Mouse (Mus musculus) neural tube, embryonic 14.5 days (tissue): ENCODE measurements at regions not wholly inside any gene's neighbourhood (a gene's known extent, or its start where the extent isn't known, plus 50 kb on each side); places are given as distances from the start of the nearest gene placed in this dataset.

ENCODE experiments used
- ATAC-seq: fragments of 200-750 bp; cut with Nextera tagmentation; 2 replicates; pipeline ENCODE4 v1.8.0; 2017; ENCODE audit warnings: low read depth, mild to moderate bottlenecking, moderate TSS enrichment, moderate library complexity
- H3K27ac ChIP-seq: fragments of 300-500 bp; sonication (generic); 2 replicates; pipeline ENCODE4 v1.5.1; 2014; ENCODE audit warnings: low read depth, mild to moderate bottlenecking, control low read depth, low read length, moderate library complexity, mixed read lengths
- H3K27me3 ChIP-seq: fragments of 300-500 bp; sonication (generic); 2 replicates; pipeline ENCODE4 v1.6.1; 2014; ENCODE audit warnings: low read length; ENCODE audit not compliant: control insufficient read depth, insufficient read depth
- H3K36me3 ChIP-seq: fragments of 300-500 bp; sonication (generic); 2 replicates; pipeline ENCODE4 v1.6.1; 2014; ENCODE audit warnings: low read length, mixed read lengths; ENCODE audit not compliant: control insufficient read depth, insufficient read depth
- H3K4me1 ChIP-seq: fragments of 300-500 bp; sonication (generic); 2 replicates; pipeline ENCODE4 v1.6.1; 2014; ENCODE audit warnings: low read length; ENCODE audit not compliant: control insufficient read depth, insufficient read depth
- H3K4me2 ChIP-seq: fragments of 300-500 bp; sonication (generic); 2 replicates; pipeline ENCODE4 v1.6.1; 2014; ENCODE audit warnings: mild to moderate bottlenecking, low read depth, low read length, control low read depth
- H3K4me3 ChIP-seq: fragments of 300-500 bp; sonication (generic); 2 replicates; pipeline ENCODE4 v1.5.1; 2014; ENCODE audit warnings: low read depth, low read length, control low read depth, mixed read lengths
- H3K9ac ChIP-seq: fragments of 300-500 bp; sonication (generic); replicated peaks from 2 replicates; pipeline ENCODE4 v1.6.1; 2014; ENCODE audit warnings: low read depth, mild to moderate bottlenecking, control low read depth, low read length, mixed read lengths
- H3K9me3 ChIP-seq: fragments of 300-500 bp; sonication (generic); 2 replicates; pipeline ENCODE4 v1.6.1; 2016; ENCODE audit warnings: low read length; ENCODE audit not compliant: control insufficient read depth
- WGBS: fragments of 180-500 bp; shearing (Covaris S2); extraction: QIAGEN DNeasy Blood & Tissue Kit; methylation state at CpG from one replicate; pipeline ENCODE4 v1.1.7; 2014; 5-methylcytosine and 5-hydroxymethylcytosine counted together

GRCm38 (mm10) chr1:149760440-149760839, 200.7 kb downstream of the Pla2g4a start:
- Histone ChIP-seq H3K4me3 (no peak overlapping the region), H3K27me3 (no peaks in the 10 kb centered on the region), H3K9me3 (no peaks in the 10 kb centered on the region), H3K9ac (no peak overlapping the region), H3K36me3 (no peaks in the 10 kb centered on the region), H3K4me1 (no peaks in the 10 kb centered on the region), H3K27ac (no peak overlapping the region), H3K4me2 (no peak overlapping the region)
- WGBS = 60% methylated on average over 2 of the region's 2 CpGs
- ATAC-seq = no peak; the same call in 1 of the 2 replicates

GRCm38 (mm10) chr1:149758783-149759132, 202.3 kb downstream of the Pla2g4a start:
- no peaks in the 10 kb centered on the region for H3K4me1 ChIP-seq
- H3K27me3 ChIP-seq = no peaks in the 10 kb centered on the region
- no peak; the same call in 1 of the 2 replicates for ATAC-seq
- no peaks in the 10 kb centered on the region for H3K9me3 ChIP-seq
- H3K4me2 ChIP-seq = no peak overlapping the region
- WGBS = 84% methylated on average over 2 of the region's 2 CpGs
- no peaks in the 10 kb centered on the region for H3K36me3 ChIP-seq
- no peak overlapping the region for H3K9ac ChIP-seq
- H3K4me3 ChIP-seq = no peak overlapping the region
- H3K27ac ChIP-seq = no peak overlapping the region

GRCm38 (mm10) chr1:149758092-149758782, 202.9 kb downstream of the Pla2g4a start:
- Histone ChIP-seq H3K4me3 (no peak overlapping the region), H3K4me1 (no peaks in the 10 kb centered on the region), H3K27ac (no peak overlapping the region), H3K27me3 (no peaks in the 10 kb centered on the region), H3K36me3 (no peaks in the 10 kb centered on the region), H3K4me2 (no peak overlapping the region), H3K9ac (no peak overlapping the region), H3K9me3 (no peaks in the 10 kb centered on the region)
- WGBS = 83% methylated on average over 1 of the region's 1 CpGs
- ATAC-seq = peak; percentile 68; the same call in 1 of the 2 replicates

GRCm38 (mm10) chr1:149753269-149754060, 207.6 kb downstream of the Pla2g4a start:
- no peak overlapping the region for H3K9ac ChIP-seq
- H3K4me3 ChIP-seq = no peak overlapping the region
- no peaks in the 10 kb centered on the region for H3K36me3 ChIP-seq
- no peak overlapping the region for H3K27ac ChIP-seq
- no peaks in the 10 kb centered on the region for H3K9me3 ChIP-seq
- H3K4me1 ChIP-seq = no peaks in the 10 kb centered on the region
- no peak overlapping the region for H3K4me2 ChIP-seq
- no peaks in the 10 kb centered on the region for H3K27me3 ChIP-seq
- ATAC-seq = no peak
- 60% methylated on average over 7 of the region's 7 CpGs for WGBS

GRCm38 (mm10) chr1:149749405-149749804, 211.7 kb downstream of the Pla2g4a start:
- Histone ChIP-seq H3K36me3 (no peaks in the 10 kb centered on the region), H3K4me3 (no peak overlapping the region), H3K27ac (no peak overlapping the region), H3K4me1 (no peaks in the 10 kb centered on the region), H3K4me2 (no peak overlapping the region), H3K9ac (no peak overlapping the region), H3K27me3 (no peaks in the 10 kb centered on the region), H3K9me3 (no peaks in the 10 kb centered on the region)
- WGBS = 82% methylated on average over 2 of the region's 2 CpGs
- ATAC-seq = no peak

GRCm38 (mm10) chr1:149738959-149739358, 222.1 kb downstream of the Pla2g4a start:
- no peak overlapping the region for H3K4me2 ChIP-seq
- no peak overlapping the region for H3K4me3 ChIP-seq
- H3K36me3 ChIP-seq = no peaks in the 10 kb centered on the region
- H3K27me3 ChIP-seq = no peaks in the 10 kb centered on the region
- no peak overlapping the region for H3K9ac ChIP-seq
- H3K4me1 ChIP-seq = no peaks in the 10 kb centered on the region
- 78% methylated on average over 3 of the region's 3 CpGs for WGBS
- no peak overlapping the region for H3K27ac ChIP-seq
- no peaks in the 10 kb centered on the region for H3K9me3 ChIP-seq
- no peak for ATAC-seq

- no peak overlapping the region for H3K9ac ChIP-seq
- H3K9me3 ChIP-seq = no peaks in the 10 kb centered on the region
- H3K27ac ChIP-seq = no peak overlapping the region
- H3K4me2 ChIP-seq = no peak overlapping the region
- ATAC-seq = no peak
- H3K36me3 ChIP-seq = no peaks in the 10 kb centered on the region
- no peaks in the 10 kb centered on the region for H3K27me3 ChIP-seq
- H3K4me1 ChIP-seq = no peaks in the 10 kb centered on the region
- no peak overlapping the region for H3K4me3 ChIP-seq
- 80% methylated on average over 2 of the region's 2 CpGs for WGBS
Observed at GRCm38 (mm10) chr1:149734241-149734640, 226.8 kb downstream of the Pla2g4a start.

GRCm38 (mm10) chr1:149715171-149715570, 245.9 kb downstream of the Pla2g4a start:
- Histone ChIP-seq H3K4me3 (no peak overlapping the region), H3K27me3 (no peaks in the 10 kb centered on the region)
- 90% methylated on average over 1 of the region's 1 CpGs for WGBS

GRCm38 (mm10) chr1:149712330-149712729, 248.8 kb downstream of the Pla2g4a start:
- WGBS = 90% methylated on average over 1 of the region's 1 CpGs
- no peak overlapping the region for H3K9ac ChIP-seq
- H3K4me3 ChIP-seq = no peak overlapping the region
- no peak overlapping the region for H3K27ac ChIP-seq
- no peaks in the 10 kb centered on the region for H3K9me3 ChIP-seq
- H3K27me3 ChIP-seq = no peaks in the 10 kb centered on the region
- H3K4me1 ChIP-seq = no peaks in the 10 kb centered on the region
- ATAC-seq = no peak
- no peak overlapping the region for H3K4me2 ChIP-seq
- H3K36me3 ChIP-seq = no peaks in the 10 kb centered on the region

More at GRCm38 (mm10) chr1:149715171-149715570, 245.9 kb downstream of the Pla2g4a start:
- Histone ChIP-seq H3K27ac (no peak overlapping the region), H3K4me2 (no peak overlapping the region), H3K4me1 (no peaks in the 10 kb centered on the region), H3K9me3 (no peaks in the 10 kb centered on the region), H3K36me3 (no peaks in the 10 kb centered on the region), H3K9ac (no peak overlapping the region)
- ATAC-seq = no peak
